Mouse (Mus musculus) lung, adult 2 months (tissue): ENCODE measurements around the gene Casz1. TPM values are rescaled to one million over a fixed set of nuclear protein-coding genes. Genes with fewer than 3 reads are reported as not detected.

ENCODE experiments used
- DNase-seq: peaks from one replicate; pipeline ENCODE4 v3.0.0; 2022
- H3K4me1 ChIP-seq: fragments of 200-500 bp; 2 replicates; pipeline ENCODE4 v1.6.1; 2011; ENCODE audit warnings: low read length; ENCODE audit not compliant: control insufficient read depth, insufficient read depth
- H3K4me3 ChIP-seq: fragments of 200-500 bp; replicated peaks from 2 replicates; pipeline ENCODE3; 2011; ENCODE audit warnings: low read depth, mild to moderate bottlenecking, control low read depth, low read length; ENCODE audit errors: extremely low read depth
- CTCF ChIP-seq: fragments of 200-500 bp; IDR thresholded peaks from 2 replicates; pipeline ENCODE4 v1.5.1; 2011; ENCODE audit warnings: mild to moderate bottlenecking, low read length, control low read depth; ENCODE audit not compliant: insufficient read depth
- POLR2A ChIP-seq: fragments of 200-500 bp; IDR thresholded peaks from 2 replicates; pipeline ENCODE4 v1.6.1; 2011; ENCODE audit warnings: low read depth, mild to moderate bottlenecking, control low read depth, low read length, borderline replicate concordance; ENCODE audit errors: extremely low read depth
- WGBS: fragments of 180-500 bp; shearing (Covaris S2); methylation state at CpG from one replicate; pipeline ENCODE4 v1.1.7; 2018; 5-methylcytosine and 5-hydroxymethylcytosine counted together
- polyA plus RNA-seq: library from polyadenylated mRNA; depleted of rRNA; stranded (reverse); fragments of >200 nt; gene quantifications from 2 replicates; pipeline ENCODE4 v1.2.3, GENCODE M21; 2012

Casz1 gene
- polyA plus RNA-seq, 1 experiment = 68.7 TPM

DNA sequence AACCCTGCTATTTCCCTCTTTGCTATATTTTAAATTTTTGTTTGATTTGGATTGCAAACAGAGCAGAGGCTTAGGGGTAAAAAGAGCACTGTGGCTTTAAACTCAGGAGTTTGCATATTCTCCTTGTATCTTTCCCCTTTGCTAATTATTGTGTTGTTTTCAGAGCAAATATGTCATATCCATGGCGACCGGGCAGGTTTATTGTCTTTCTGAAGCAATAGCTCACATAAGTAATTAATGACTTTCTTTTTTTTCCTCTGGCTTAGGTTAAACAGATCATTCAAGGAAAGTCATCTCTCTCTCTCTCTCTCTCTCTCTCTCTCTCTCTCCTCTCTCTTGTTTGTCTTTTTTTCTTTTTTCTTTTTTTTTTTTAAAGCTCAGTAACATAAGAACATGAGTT lies 4.6 kb downstream of the Casz1 start:
- no peak for TF ChIP-seq CTCF
- TF ChIP-seq POLR2A = no peak
- WGBS = 26% methylated on average over 2 of the region's 2 CpGs

DNA sequence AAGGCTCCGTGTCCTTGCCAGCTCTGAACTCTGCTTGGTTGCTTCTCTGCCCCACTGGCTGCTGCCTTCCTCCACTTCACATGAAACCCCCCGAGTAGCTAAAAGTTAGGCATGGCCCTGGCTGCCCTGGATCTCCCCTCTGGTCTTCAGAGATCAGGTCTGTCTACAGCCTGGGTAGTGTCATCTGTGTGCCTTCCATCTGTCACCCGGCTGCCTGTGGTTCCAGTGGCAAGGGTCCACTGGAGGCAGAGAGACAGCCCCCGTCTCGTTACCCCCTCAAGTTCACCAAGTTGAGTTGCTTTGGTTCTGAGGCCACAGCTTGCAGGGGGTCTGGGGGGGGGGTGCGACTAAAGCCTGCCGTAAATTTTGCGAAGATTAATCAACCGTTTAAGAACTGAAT lies 6.5 kb downstream of the Casz1 start:
- WGBS = 87% methylated on average over 9 of the region's 9 CpGs
- H3K4me3 ChIP-seq = no peak overlapping the region
- no peak for DNase-seq
- TF ChIP-seq CTCF (no peak), POLR2A (no peak)
- peaks cover 6% of the 10 kb centered on the region for H3K4me1 ChIP-seq

More for the DNA sequence above, 4.6 kb downstream of the Casz1 start:
- Histone ChIP-seq H3K4me3 (no peak overlapping the region), H3K4me1 (peaks cover 3% of the 10 kb centered on the region)
- no peak for DNase-seq

DNA sequence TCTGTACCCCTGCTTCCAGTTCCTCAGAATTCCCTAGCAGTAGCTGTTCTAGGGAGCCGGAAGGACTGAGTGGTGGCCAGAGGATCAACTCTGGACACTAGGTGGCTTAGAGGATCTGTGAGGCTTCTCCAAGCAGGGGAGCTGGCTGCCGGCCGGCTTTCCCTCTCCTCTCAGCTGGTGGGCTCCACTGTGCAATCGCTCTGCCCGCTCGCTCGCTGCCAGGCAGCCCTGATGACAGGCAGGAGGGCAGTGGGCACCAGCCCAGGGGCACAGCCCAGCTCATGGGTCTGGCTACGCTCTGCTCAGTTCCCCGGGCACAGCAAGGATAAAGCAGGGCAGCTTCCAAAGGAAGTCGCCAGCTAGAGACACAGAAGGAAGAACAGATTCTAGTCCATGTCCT lies 7.7 kb downstream of the Casz1 start:
- no peak for DNase-seq
- 24% methylated on average over 10 of the region's 10 CpGs for WGBS
- peaks cover 6% of the 10 kb centered on the region for H3K4me1 ChIP-seq
- peak overlapping the region; percentile 28 for H3K4me3 ChIP-seq
- TF ChIP-seq POLR2A = no peak
- peak; percentile 45; the same call in 1 of the 2 replicates for TF ChIP-seq CTCF

DNA sequence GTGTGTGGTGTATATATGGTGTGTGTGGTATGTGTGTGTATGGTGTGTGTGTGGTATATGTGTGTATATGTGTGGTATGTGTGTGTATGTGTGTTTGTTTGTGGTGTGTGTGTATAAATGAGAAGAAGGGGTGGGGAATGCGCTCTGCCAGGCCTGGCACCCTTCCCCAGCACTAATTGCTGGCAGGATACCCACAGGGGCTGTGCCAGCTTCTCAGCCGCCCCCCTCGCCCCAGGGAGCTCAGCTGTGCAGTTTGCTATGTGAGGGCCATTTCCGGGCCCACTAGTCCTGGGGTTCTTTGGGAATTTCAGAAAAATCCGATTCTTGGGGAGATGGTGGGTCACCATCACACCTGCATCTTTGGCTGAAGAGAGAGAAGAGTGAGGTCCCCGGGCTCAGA lies 9.0 kb downstream of the Casz1 start:
- Histone ChIP-seq H3K4me1 (peaks cover 8% of the 10 kb centered on the region), H3K4me3 (no peak overlapping the region)
- TF ChIP-seq CTCF = no peak
- no peak for TF ChIP-seq POLR2A
- WGBS = 53% methylated on average over 6 of the region's 6 CpGs
- no peak for DNase-seq

DNA sequence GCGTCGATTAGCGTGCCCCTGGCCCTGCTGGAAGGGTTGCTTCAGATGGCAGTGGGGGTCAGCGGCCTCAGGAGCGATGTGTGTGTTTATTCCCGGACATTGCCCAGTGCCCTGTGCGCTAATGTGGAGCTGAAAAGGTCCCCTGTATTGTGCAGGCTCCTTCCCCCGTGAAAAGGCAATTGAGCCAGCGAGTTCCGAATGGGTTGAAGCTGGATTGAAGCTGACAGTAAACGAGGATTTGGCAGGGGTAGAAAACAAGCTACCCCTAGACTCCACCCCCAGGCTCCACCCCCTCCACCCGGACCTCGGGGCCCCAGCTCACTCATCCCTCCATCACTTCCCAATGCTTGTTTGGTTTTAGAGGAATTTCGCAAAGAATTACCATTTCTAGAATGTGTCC lies 12.3 kb downstream of the Casz1 start:
- Histone ChIP-seq H3K4me3 (no peak overlapping the region), H3K4me1 (peaks cover 8% of the 10 kb centered on the region)
- DNase-seq = no peak
- WGBS = 41% methylated on average over 14 of the region's 14 CpGs
- no peak for TF ChIP-seq CTCF
- TF ChIP-seq POLR2A = no peak

DNA sequence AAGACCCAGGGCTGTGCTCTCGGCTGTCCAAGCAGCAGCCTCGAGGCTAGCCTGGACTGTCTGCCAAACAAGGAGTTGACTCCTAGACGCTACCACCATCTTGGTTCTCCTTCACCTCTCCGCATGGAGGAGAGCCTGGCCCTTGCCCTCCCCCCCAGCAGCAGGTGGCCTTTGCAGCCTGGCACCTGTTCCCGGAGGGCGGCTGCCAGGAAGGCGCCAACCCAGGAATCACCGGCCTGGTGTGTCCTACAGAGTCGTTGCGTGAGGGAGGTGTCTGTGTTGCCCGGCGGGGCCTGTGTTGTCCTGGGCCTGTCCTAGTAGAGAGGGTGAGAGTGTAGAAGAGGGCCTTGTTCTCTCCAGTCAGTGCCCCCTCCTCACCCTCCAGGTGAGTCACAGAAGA lies 13.9 kb downstream of the Casz1 start:
- no peak overlapping the region for H3K4me3 ChIP-seq
- 72% methylated on average over 12 of the region's 12 CpGs for WGBS
- no peak for TF ChIP-seq POLR2A
- no peak for TF ChIP-seq CTCF
- peaks cover 7% of the 10 kb centered on the region; the same call in 1 of the 2 replicates for H3K4me1 ChIP-seq
- DNase-seq = no peak

DNA sequence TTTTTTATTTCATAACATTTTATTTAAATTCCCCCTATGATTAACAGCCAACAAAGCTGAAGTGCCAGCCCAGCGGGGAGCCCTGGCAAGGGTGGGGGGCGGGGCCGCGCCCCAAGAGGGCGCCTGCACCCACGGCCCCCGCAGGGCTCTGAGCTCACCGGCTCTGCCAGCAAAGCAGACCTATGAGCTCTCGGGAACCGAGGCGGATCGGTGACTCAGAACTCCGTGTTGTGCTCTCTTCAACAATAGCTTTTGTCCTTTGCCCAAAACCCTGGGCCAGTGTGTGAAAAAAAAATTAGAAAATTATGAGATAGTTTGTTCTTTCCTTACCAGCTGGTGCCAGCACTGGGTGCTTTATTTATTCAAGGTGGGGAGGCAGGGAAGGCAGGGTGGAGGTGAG lies 15.9 kb downstream of the Casz1 start:
- TF ChIP-seq POLR2A (no peak), CTCF (no peak)
- H3K4me3 ChIP-seq = no peak overlapping the region
- no peak for DNase-seq
- 41% methylated on average over 13 of the region's 13 CpGs for WGBS
- peaks cover 5% of the 10 kb centered on the region; the same call in 1 of the 2 replicates for H3K4me1 ChIP-seq

DNA sequence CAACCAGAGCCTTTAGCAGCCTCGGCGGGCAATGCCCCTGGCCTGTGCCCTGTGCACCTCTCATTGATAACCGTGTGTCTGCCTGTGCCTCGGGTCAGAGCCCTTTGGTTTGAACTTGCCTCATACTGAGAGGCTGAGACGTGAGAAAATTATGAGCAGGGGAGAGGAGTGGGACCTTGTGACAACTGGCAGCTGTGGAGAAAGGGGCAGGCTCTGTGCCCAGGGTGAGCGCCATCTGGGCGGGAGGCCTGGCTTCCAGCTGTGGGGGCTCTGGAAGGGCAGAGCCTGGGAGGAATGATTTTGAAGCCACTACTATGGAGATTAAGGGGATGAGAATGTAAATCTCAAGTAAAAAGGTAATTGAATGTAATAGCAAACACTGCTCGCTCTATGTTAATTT lies 19.1 kb downstream of the Casz1 start:
- no peak for TF ChIP-seq CTCF
- no peak for TF ChIP-seq POLR2A
- DNase-seq = no peak
- peaks cover 7% of the 10 kb centered on the region for H3K4me1 ChIP-seq
- H3K4me3 ChIP-seq = no peak overlapping the region
- WGBS = 69% methylated on average over 8 of the region's 8 CpGs

DNA sequence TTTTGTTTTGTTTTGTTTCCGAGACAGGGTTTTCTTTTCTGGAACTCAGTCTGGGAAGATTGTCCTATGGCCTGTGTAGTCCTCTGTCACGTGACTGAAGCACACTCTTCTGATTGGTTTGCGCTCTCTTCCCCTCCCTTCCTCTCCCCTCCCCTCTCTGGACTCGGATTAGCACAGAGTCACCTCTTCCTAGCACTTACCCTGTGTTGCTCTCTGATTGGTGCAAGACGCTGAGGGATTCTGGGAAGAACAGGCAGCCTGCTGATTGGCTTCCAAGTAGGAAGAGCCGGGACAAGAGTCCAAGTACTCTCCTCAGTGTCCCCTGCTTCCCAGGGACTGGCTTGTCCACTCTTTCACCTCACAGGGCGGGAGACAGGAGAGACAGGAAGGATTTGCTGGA lies 26.1 kb downstream of the Casz1 start:
- H3K4me1 ChIP-seq = peaks cover 13% of the 10 kb centered on the region
- TF ChIP-seq CTCF = no peak
- no peak for TF ChIP-seq POLR2A
- no peak for DNase-seq
- H3K4me3 ChIP-seq = no peak overlapping the region
- WGBS = 49% methylated on average over 7 of the region's 7 CpGs

DNA sequence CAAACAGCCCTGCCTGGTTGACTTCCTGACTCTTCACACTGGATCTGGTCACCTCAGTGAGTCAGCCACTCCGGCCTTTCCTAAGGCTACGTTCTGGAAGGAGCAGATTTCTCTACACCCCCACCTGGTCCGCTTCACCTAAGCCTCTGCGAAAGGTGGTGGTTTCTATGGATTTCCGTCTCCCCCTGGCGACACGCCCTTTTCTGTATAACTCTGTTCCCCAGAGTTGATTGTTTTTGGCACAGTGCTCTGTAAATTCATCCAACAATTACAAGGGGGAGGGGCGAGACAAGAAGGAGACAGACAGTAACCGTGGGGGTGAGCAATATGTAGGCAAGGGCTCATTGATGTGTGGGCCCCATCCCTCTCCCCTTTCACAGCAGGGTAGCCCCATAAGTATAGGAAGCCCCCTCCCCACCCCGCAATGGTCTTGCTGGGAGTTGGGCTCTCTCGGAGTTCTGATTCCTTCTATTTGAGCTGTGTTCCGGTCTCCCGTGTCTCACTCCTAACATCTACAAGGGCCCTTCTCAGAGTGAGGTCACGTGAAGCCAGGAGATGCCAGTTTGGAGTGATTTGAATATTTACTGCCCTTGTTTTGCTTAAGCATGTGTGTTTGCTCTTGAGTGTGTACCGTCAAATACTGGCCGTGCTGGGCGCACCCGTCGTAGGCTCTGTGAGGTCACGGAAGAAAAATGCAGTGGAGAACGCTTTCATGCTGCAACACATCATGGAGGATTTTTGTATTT lies 29.2 kb downstream of the Casz1 start:
- peak; percentile 72 for DNase-seq
- WGBS = 36% methylated on average over 21 of the region's 21 CpGs
- no peak overlapping the region for H3K4me3 ChIP-seq
- TF ChIP-seq CTCF = no peak
- TF ChIP-seq POLR2A = no peak
- peaks cover 28% of the 10 kb centered on the region for H3K4me1 ChIP-seq
